In the genomic region with DNA sequence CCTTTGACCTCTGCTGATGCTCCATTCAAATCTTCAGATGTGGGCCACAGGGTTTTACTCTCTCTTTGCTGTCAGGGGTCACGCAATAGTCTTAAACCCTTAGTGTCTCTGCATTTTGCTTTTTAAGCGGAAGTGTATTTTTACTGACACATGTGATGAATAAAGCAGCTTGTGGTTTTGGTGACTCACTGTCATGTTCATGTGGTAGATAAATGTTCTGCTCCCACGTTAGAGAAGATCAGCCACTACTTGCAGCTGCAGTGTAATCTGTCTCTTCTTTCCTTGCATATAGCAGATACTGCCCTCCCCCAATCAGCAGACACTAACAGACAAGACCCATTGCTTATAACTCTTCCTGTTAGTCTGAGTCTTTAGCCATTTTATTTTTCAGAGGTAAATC, we compare ENCODE assay signal across 13 mouse cellular contexts. TPM values are rescaled to one million over a fixed set of nuclear protein-coding genes. Genes with fewer than 3 reads are reported as not detected.
DNase-seq lines count a peak whose midpoint lies in the region.
"Had no signal": no experiment of that assay in that cellular context is flagged by ENCODE, and none has a peak within 500 bp of the region (broad histone marks: within the 10 kb centered on the region; RNA-seq: fewer than 3 reads in every experiment).

No protein-coding gene starts in this region.

- H3K4me3 ChIP-seq in heart, embryonic 10.5 days = no peak overlapping the region
- H3K4me3 ChIP-seq in macrophage (ENCODE audit: inconsistent target) = no peak overlapping the region
- H3K4me3 ChIP-seq in embryonic facial prominence, embryonic 10.5 days = no peak overlapping the region
- no peak overlapping the region for H3K4me3 ChIP-seq in midbrain, embryonic 10.5 days
- H3K4me3 ChIP-seq: hindbrain, embryonic 13.5 days; neural tube, embryonic 13.5 days had no signal

- no peak overlapping the region for H3K27ac ChIP-seq in heart, embryonic 10.5 days
- H3K27ac ChIP-seq in macrophage = peak overlapping the region; percentile 98
- H3K27ac ChIP-seq in embryonic facial prominence, embryonic 10.5 days (replicated peaks) = no peak overlapping the region
- no peak overlapping the region for H3K27ac ChIP-seq in midbrain, embryonic 10.5 days (replicated peaks)
- H3K27ac ChIP-seq: hindbrain, embryonic 13.5 days; neural tube, embryonic 13.5 days had no signal

- no peaks in the 10 kb centered on the region for H3K4me1 ChIP-seq in heart, embryonic 10.5 days
- no peaks in the 10 kb centered on the region for H3K4me1 ChIP-seq in embryonic facial prominence, embryonic 10.5 days
- H3K4me1 ChIP-seq in midbrain, embryonic 10.5 days = no peaks in the 10 kb centered on the region
- H3K4me1 ChIP-seq: hindbrain, embryonic 13.5 days; neural tube, embryonic 13.5 days had no signal

- peaks cover 27% of the 10 kb centered on the region for H3K79me2 ChIP-seq in macrophage (ENCODE audit: inconsistent target)

- peak; percentile 9 to 29 for DNase-seq in heart, adult 18-20 months
- no peak for DNase-seq in heart, embryonic 10.5 days (ENCODE audit: low spot score)
- peak; percentile 96 for DNase-seq in 3T3-L1 (ENCODE audit: low read depth, low spot score)
- DNase-seq in c-Kit-positive CD71-negative TER-119-negative erythroid progenitor cells, embryonic 14.5 days (ENCODE audit: low read depth) = peak; percentile 58
- no peak for DNase-seq in embryonic facial prominence, embryonic 10.5 days (ENCODE audit: low spot score)
- DNase-seq in midbrain, embryonic 10.5 days (ENCODE audit: low spot score) = no peak
- no peak for DNase-seq in frontal cortex, postnatal 10 days (ENCODE audit: low spot score in 2 of 2)
- DNase-seq: cerebellum, adult 11 months had no signal

- 77% methylated on average over 3 of the region's 3 CpGs for WGBS in heart, embryonic 10.5 days
- 13% methylated on average over 3 of the region's 3 CpGs for WGBS in macrophage (ENCODE audit: missing documents)
- WGBS in embryonic facial prominence, embryonic 10.5 days = 82% methylated on average over 3 of the region's 3 CpGs
- WGBS in midbrain, embryonic 10.5 days = 83% methylated on average over 3 of the region's 3 CpGs

- H3K9me3 ChIP-seq in heart, embryonic 10.5 days = no peaks in the 10 kb centered on the region
- no peaks in the 10 kb centered on the region for H3K9me3 ChIP-seq in embryonic facial prominence, embryonic 10.5 days
- no peaks in the 10 kb centered on the region for H3K9me3 ChIP-seq in midbrain, embryonic 10.5 days (replicated peaks)
- H3K9me3 ChIP-seq: hindbrain, embryonic 13.5 days; neural tube, embryonic 13.5 days had no signal

- H3K36me3 ChIP-seq in heart, embryonic 10.5 days = no peaks in the 10 kb centered on the region
- peaks cover 38% of the 10 kb centered on the region for H3K36me3 ChIP-seq in macrophage (ENCODE audit: inconsistent target)
- no peaks in the 10 kb centered on the region for H3K36me3 ChIP-seq in embryonic facial prominence, embryonic 10.5 days (replicated peaks)
- H3K36me3 ChIP-seq in midbrain, embryonic 10.5 days = no peaks in the 10 kb centered on the region
- H3K36me3 ChIP-seq: hindbrain, embryonic 13.5 days; neural tube, embryonic 13.5 days had no signal

- H3K27me3 ChIP-seq in heart, embryonic 10.5 days (ENCODE audit: insufficient read depth, poor library complexity, severe bottlenecking) = no peaks in the 10 kb centered on the region
- no peaks in the 10 kb centered on the region for H3K27me3 ChIP-seq in embryonic facial prominence, embryonic 10.5 days (replicated peaks; ENCODE audit: low read depth, poor library complexity, severe bottlenecking)
- no peaks in the 10 kb centered on the region for H3K27me3 ChIP-seq in midbrain, embryonic 10.5 days (ENCODE audit: low read depth, poor library complexity, severe bottlenecking)
- H3K27me3 ChIP-seq: hindbrain, embryonic 13.5 days; neural tube, embryonic 13.5 days had no signal

RNA-seq across cellular contexts. Expression of a gene that starts 12.9 kb away (rescaled TPM):
- total RNA-seq in heart, adult 18-20 months (2021) = not detected
- not detected in 2 replicates for polyA plus RNA-seq in heart, embryonic 10.5 days (2016; fragmentation: Nextera tagmentation; extraction: Ambion mirVana)
- 10 to 100 TPM in 8 of 26 experiments, 1 to 10 TPM in 16, not detected in 2; 1.3 to 19.9 (median 8.2) TPM for total RNA-seq in macrophage (2018; cell fraction: chromatin; rRNA removed)
- under 1 TPM in 5 of 26 experiments, not detected in 21; 0.29 to 0.88 (median 0.36) TPM for total RNA-seq in macrophage (2018; cell fraction: cytosol; rRNA removed)
- total RNA-seq in macrophage (2018; cell fraction: nucleus; rRNA removed) = 1 to 10 TPM in 17 of 26 experiments, under 1 TPM in 2, not detected in 7; 0.92 to 5.0 (median 2.5) TPM
- polyA plus RNA-seq in macrophage (2018) = not detected in 3 replicates
- not detected in 2 replicates for polyA plus RNA-seq in embryonic facial prominence, embryonic 10.5 days (2016; fragmentation: Nextera tagmentation; extraction: Ambion mirVana)
- not detected in 2 replicates for polyA plus RNA-seq in midbrain, embryonic 10.5 days (2016; fragmentation: Nextera tagmentation; extraction: Ambion mirVana)
- total RNA-seq: left cerebral cortex, postnatal 14 days had no signal
- polyA plus RNA-seq: forebrain, embryonic 11.5 days; hindbrain, embryonic 13.5 days; neural tube, embryonic 13.5 days had no signal

RNA-seq across cellular contexts. Expression of a gene that starts 23.5 kb away (rescaled TPM):
- not detected for total RNA-seq in heart, adult 18-20 months (2021)
- polyA plus RNA-seq in heart, embryonic 10.5 days (2016; fragmentation: Nextera tagmentation; extraction: Ambion mirVana) = not detected in 2 replicates
- total RNA-seq in macrophage (2018; cell fraction: chromatin; rRNA removed) = 1 to 10 TPM in 24 of 26 experiments, under 1 TPM in 2; 0.46 to 5.2 (median 3.3) TPM
- under 1 TPM in 25 of 26 experiments, not detected in 1; 0.05 to 0.55 (median 0.26) TPM for total RNA-seq in macrophage (2018; cell fraction: cytosol; rRNA removed)
- 1 to 10 TPM in 23 of 26 experiments, under 1 TPM in 3; 0.52 to 5.1 (median 2.5) TPM for total RNA-seq in macrophage (2018; cell fraction: nucleus; rRNA removed)
- polyA plus RNA-seq in macrophage (2018) = 0.14 to 0.44 TPM (median 0.25 TPM) in 3 replicates
- not detected in 2 replicates for polyA plus RNA-seq in embryonic facial prominence, embryonic 10.5 days (2016; fragmentation: Nextera tagmentation; extraction: Ambion mirVana)
- polyA plus RNA-seq in midbrain, embryonic 10.5 days (2016; fragmentation: Nextera tagmentation; extraction: Ambion mirVana) = not detected in 2 replicates
- total RNA-seq: left cerebral cortex, postnatal 14 days had no signal
- polyA plus RNA-seq: forebrain, embryonic 11.5 days; hindbrain, embryonic 13.5 days; neural tube, embryonic 13.5 days had no signal

RNA-seq across cellular contexts. Expression of a gene that starts 37.6 kb away (rescaled TPM):
- 1 to 10 TPM in 1 of 2 experiments, under 1 TPM in 1; 0.87 to 2.2 TPM for total RNA-seq in heart, adult 18-20 months (2021)
- polyA plus RNA-seq in heart, embryonic 10.5 days (2016; fragmentation: Nextera tagmentation; extraction: Ambion mirVana) = 0.46 and 0.54 TPM in 2 replicates
- total RNA-seq in macrophage (2018; cell fraction: chromatin; rRNA removed) = 100 to 1,000 TPM in 3 of 26 experiments, 10 to 100 TPM in 23; 15.7 to 110 (median 77.8) TPM
- 100 to 1,000 TPM in 20 of 26 experiments, 10 to 100 TPM in 6; 70.1 to 159 (median 117) TPM for total RNA-seq in macrophage (2018; cell fraction: cytosol; rRNA removed)
- total RNA-seq in macrophage (2018; cell fraction: nucleus; rRNA removed) = 100 to 1,000 TPM in 9 of 26 experiments, 10 to 100 TPM in 17; 36.5 to 139 (median 79.4) TPM
- polyA plus RNA-seq in macrophage (2018) = 84.8 to 185 TPM (median 109 TPM) in 3 replicates
- polyA plus RNA-seq in embryonic facial prominence, embryonic 10.5 days (2016; fragmentation: Nextera tagmentation; extraction: Ambion mirVana) = 0.71 and 0.72 TPM in 2 replicates
- 1.2 TPM in 2 replicates for polyA plus RNA-seq in midbrain, embryonic 10.5 days (2016; fragmentation: Nextera tagmentation; extraction: Ambion mirVana)

RNA-seq across cellular contexts. Expression of a gene that starts 37.7 kb away (rescaled TPM):
- 10 to 100 TPM; 75.2 to 77.0 TPM for total RNA-seq in heart, adult 18-20 months (2021)
- 11.5 and 13.4 TPM in 2 replicates for polyA plus RNA-seq in heart, embryonic 10.5 days (2016; fragmentation: Nextera tagmentation; extraction: Ambion mirVana)
- total RNA-seq in macrophage (2018; cell fraction: chromatin; rRNA removed) = 100 to 1,000 TPM in 3 of 26 experiments, 10 to 100 TPM in 23; 36.6 to 109 (median 66.1) TPM
- total RNA-seq in macrophage (2018; cell fraction: cytosol; rRNA removed) = 10 to 100 TPM; 43.8 to 80.1 (median 68.6) TPM
- total RNA-seq in macrophage (2018; cell fraction: nucleus; rRNA removed) = 100 to 1,000 TPM in 3 of 26 experiments, 10 to 100 TPM in 23; 39.4 to 128 (median 62.4) TPM
- polyA plus RNA-seq in macrophage (2018) = 50.8 to 76.2 TPM (median 59.4 TPM) in 3 replicates
- 13.1 and 14.2 TPM in 2 replicates for polyA plus RNA-seq in embryonic facial prominence, embryonic 10.5 days (2016; fragmentation: Nextera tagmentation; extraction: Ambion mirVana)
- polyA plus RNA-seq in midbrain, embryonic 10.5 days (2016; fragmentation: Nextera tagmentation; extraction: Ambion mirVana) = 13.3 and 15.6 TPM in 2 replicates

RNA-seq across cellular contexts. Expression of a gene that starts 50.0 kb away (rescaled TPM):
- total RNA-seq in heart, adult 18-20 months (2021) = not detected
- not detected in 2 replicates for polyA plus RNA-seq in heart, embryonic 10.5 days (2016; fragmentation: Nextera tagmentation; extraction: Ambion mirVana)
- 1 to 10 TPM in 9 of 26 experiments, under 1 TPM in 6, not detected in 11; 0.67 to 2.4 (median 1.1) TPM for total RNA-seq in macrophage (2018; cell fraction: chromatin; rRNA removed)
- not detected for total RNA-seq in macrophage (2018; cell fraction: cytosol; rRNA removed)
- 1 to 10 TPM in 2 of 26 experiments, under 1 TPM in 6, not detected in 18; 0.57 to 1.6 (median 0.72) TPM for total RNA-seq in macrophage (2018; cell fraction: nucleus; rRNA removed)
- polyA plus RNA-seq in macrophage (2018) = not detected in 3 replicates
- polyA plus RNA-seq in embryonic facial prominence, embryonic 10.5 days (2016; fragmentation: Nextera tagmentation; extraction: Ambion mirVana) = not detected in 2 replicates
- not detected in 2 replicates for polyA plus RNA-seq in midbrain, embryonic 10.5 days (2016; fragmentation: Nextera tagmentation; extraction: Ambion mirVana)
- total RNA-seq: left cerebral cortex, postnatal 14 days had no signal
- polyA plus RNA-seq: forebrain, embryonic 11.5 days; hindbrain, embryonic 13.5 days; neural tube, embryonic 13.5 days had no signal

Comparison
In these comparisons a context has a peak if more than half of its experiments do, and no peak if none do; other contexts are left out.
1. DNase-seq: peak in heart, adult 18-20 months (2 of 2), 3T3-L1 (single experiment) and c-Kit-positive CD71-negative TER-119-negative erythroid progenitor cells, embryonic 14.5 days (single experiment); none in heart, embryonic 10.5 days (single experiment), embryonic facial prominence, embryonic 10.5 days (single experiment), midbrain, embryonic 10.5 days (single experiment) and frontal cortex, postnatal 10 days (0 of 2).
2. RNA of a gene that starts 37.6 kb away (polyA plus RNA-seq): 84.8 to 185 TPM in macrophage; 1.2 TPM in midbrain, embryonic 10.5 days, 0.71 to 0.72 TPM in embryonic facial prominence, embryonic 10.5 days and 0.46 to 0.54 TPM in heart, embryonic 10.5 days; every median in the first group is over 10 times any median in the second.